Mouse (Mus musculus) bone marrow macrophage, adult 2 months (primary cell): ENCODE results near the gene Klb.

Source experiments
- CTCF ChIP-seq: IDR thresholded peaks from 2 replicates; pipeline ENCODE4 v1.5.1; 2012; ENCODE audit warnings: low read depth, mild to moderate bottlenecking, low read length, moderate library complexity
- POLR2A ChIP-seq: IDR thresholded peaks from 2 replicates; pipeline ENCODE4 v1.6.1; 2012; ENCODE audit warnings: mild to moderate bottlenecking, low read depth, low read length, borderline replicate concordance

- TF ChIP-seq CTCF (no peak), POLR2A (no peak)
These were observed 26.6 kb downstream of the Klb start for GRCm38 (mm10) chr5:65374746-65375145.
